Mouse (Mus musculus): ENCODE results near the gene Anks1. TPM values are rescaled to one million over a fixed set of nuclear protein-coding genes. Genes with fewer than 3 reads are reported as not detected.
"Not testable (repeated sequence)": the region's sequence is repeated elsewhere in the genome, so short reads cannot be mapped to it uniquely, and the experiment has no call there.

Gene Anks1
- polyA plus RNA-seq, 1 experiment: 16.1 TPM

GRCm38 (mm10) chr17:27954629-27955402 is 45.7 kb downstream of the Anks1 start:
- H3K27ac ChIP-seq (ENCODE audit: control insufficient read depth, insufficient read depth, low read depth, low read length): no peak overlapping the region
- no peaks in the 10 kb centered on the region for H3K36me3 ChIP-seq (ENCODE audit: control insufficient read depth, insufficient read depth, low read length)
- no peaks in the 10 kb centered on the region for H3K27me3 ChIP-seq (ENCODE audit: control insufficient read depth, insufficient read depth, low read length)
- no peak overlapping the region for H3K4me3 ChIP-seq (ENCODE audit: control insufficient read depth, low read depth, low read length)
- no peaks in the 10 kb centered on the region for H3K4me1 ChIP-seq (ENCODE audit: control insufficient read depth, insufficient read depth, low read length)
- TF ChIP-seq POLR2A (IDR thresholded peaks at IDR 0.05; ENCODE audit: control insufficient read depth, low read depth, low read length) (no peak), CTCF (IDR thresholded peaks at IDR 0.05; ENCODE audit: control insufficient read depth, insufficient read depth, insufficient replicate concordance, low read depth, low read length) (no peak)

- Histone ChIP-seq H3K27ac (ENCODE audit: control insufficient read depth, insufficient read depth, low read depth, low read length) (no peak overlapping the region), H3K4me1 (ENCODE audit: control insufficient read depth, insufficient read depth, low read length) (no peaks in the 10 kb centered on the region), H3K36me3 (ENCODE audit: control insufficient read depth, insufficient read depth, low read length) (no peaks in the 10 kb centered on the region), H3K4me3 (ENCODE audit: control insufficient read depth, low read depth, low read length) (no peak overlapping the region), H3K27me3 (ENCODE audit: control insufficient read depth, insufficient read depth, low read length) (no peaks in the 10 kb centered on the region)
- TF ChIP-seq CTCF (IDR thresholded peaks at IDR 0.05; ENCODE audit: control insufficient read depth, insufficient read depth, insufficient replicate concordance, low read depth, low read length): no peak
- no peak for TF ChIP-seq POLR2A (IDR thresholded peaks at IDR 0.05; ENCODE audit: control insufficient read depth, low read depth, low read length)
These were observed 48.5 kb downstream of the Anks1 start for GRCm38 (mm10) chr17:27957649-27958048.

- Histone ChIP-seq H3K4me3 (ENCODE audit: control insufficient read depth, low read depth, low read length) (no peak overlapping the region), H3K4me1 (ENCODE audit: control insufficient read depth, insufficient read depth, low read length) (no peaks in the 10 kb centered on the region), H3K36me3 (ENCODE audit: control insufficient read depth, insufficient read depth, low read length) (no peaks in the 10 kb centered on the region), H3K27me3 (ENCODE audit: control insufficient read depth, insufficient read depth, low read length) (no peaks in the 10 kb centered on the region), H3K27ac (ENCODE audit: control insufficient read depth, insufficient read depth, low read depth, low read length) (no peak overlapping the region)
- TF ChIP-seq POLR2A (IDR thresholded peaks at IDR 0.05; ENCODE audit: control insufficient read depth, low read depth, low read length) (no peak), CTCF (IDR thresholded peaks at IDR 0.05; ENCODE audit: control insufficient read depth, insufficient read depth, insufficient replicate concordance, low read depth, low read length) (no peak)
These were observed 51.3 kb downstream of the Anks1 start for GRCm38 (mm10) chr17:27960128-27961111.

- not testable (repeated sequence) for H3K36me3 ChIP-seq (ENCODE audit: control insufficient read depth, insufficient read depth, low read length); H3K4me1 ChIP-seq (ENCODE audit: control insufficient read depth, insufficient read depth, low read length); H3K4me3 ChIP-seq (ENCODE audit: control insufficient read depth, low read depth, low read length); H3K27me3 ChIP-seq (ENCODE audit: control insufficient read depth, insufficient read depth, low read length); H3K27ac ChIP-seq (ENCODE audit: control insufficient read depth, insufficient read depth, low read depth, low read length)
These were observed 54.0 kb downstream of the Anks1 start for GRCm38 (mm10) chr17:27963120-27963519.

- Histone ChIP-seq H3K4me3 (ENCODE audit: control insufficient read depth, low read depth, low read length) (no peak overlapping the region), H3K27me3 (ENCODE audit: control insufficient read depth, insufficient read depth, low read length) (no peaks in the 10 kb centered on the region), H3K36me3 (ENCODE audit: control insufficient read depth, insufficient read depth, low read length) (no peaks in the 10 kb centered on the region), H3K27ac (ENCODE audit: control insufficient read depth, insufficient read depth, low read depth, low read length) (no peak overlapping the region), H3K4me1 (ENCODE audit: control insufficient read depth, insufficient read depth, low read length) (peaks cover 11% of the 10 kb centered on the region)
- TF ChIP-seq POLR2A (IDR thresholded peaks at IDR 0.05; ENCODE audit: control insufficient read depth, low read depth, low read length): no peak
- no peak for TF ChIP-seq CTCF (IDR thresholded peaks at IDR 0.05; ENCODE audit: control insufficient read depth, insufficient read depth, insufficient replicate concordance, low read depth, low read length)
These were observed 55.5 kb downstream of the Anks1 start for GRCm38 (mm10) chr17:27964607-27965006.

GRCm38 (mm10) chr17:27965292-27965691 is 56.2 kb downstream of the Anks1 start:
- no peaks in the 10 kb centered on the region for H3K36me3 ChIP-seq (ENCODE audit: control insufficient read depth, insufficient read depth, low read length)
- H3K27me3 ChIP-seq (ENCODE audit: control insufficient read depth, insufficient read depth, low read length): no peaks in the 10 kb centered on the region
- H3K27ac ChIP-seq (ENCODE audit: control insufficient read depth, insufficient read depth, low read depth, low read length): no peak overlapping the region
- no peak for TF ChIP-seq CTCF (IDR thresholded peaks at IDR 0.05; ENCODE audit: control insufficient read depth, insufficient read depth, insufficient replicate concordance, low read depth, low read length)
- TF ChIP-seq POLR2A (IDR thresholded peaks at IDR 0.05; ENCODE audit: control insufficient read depth, low read depth, low read length): no peak
- peaks cover 11% of the 10 kb centered on the region for H3K4me1 ChIP-seq (ENCODE audit: control insufficient read depth, insufficient read depth, low read length)
- no peak overlapping the region for H3K4me3 ChIP-seq (ENCODE audit: control insufficient read depth, low read depth, low read length)

- no peaks in the 10 kb centered on the region for H3K36me3 ChIP-seq (ENCODE audit: control insufficient read depth, insufficient read depth, low read length)
- TF ChIP-seq CTCF (IDR thresholded peaks at IDR 0.05; ENCODE audit: control insufficient read depth, insufficient read depth, insufficient replicate concordance, low read depth, low read length) (no peak), POLR2A (IDR thresholded peaks at IDR 0.05; ENCODE audit: control insufficient read depth, low read depth, low read length) (no peak)
- no peaks in the 10 kb centered on the region for H3K27me3 ChIP-seq (ENCODE audit: control insufficient read depth, insufficient read depth, low read length)
- no peak overlapping the region for H3K4me3 ChIP-seq (ENCODE audit: control insufficient read depth, low read depth, low read length)
- H3K27ac ChIP-seq (ENCODE audit: control insufficient read depth, insufficient read depth, low read depth, low read length): no peak overlapping the region
- H3K4me1 ChIP-seq (ENCODE audit: control insufficient read depth, insufficient read depth, low read length): peaks cover 11% of the 10 kb centered on the region
These were observed 57.0 kb downstream of the Anks1 start for GRCm38 (mm10) chr17:27966056-27966455.
